Mouse (Mus musculus) C2C12 (cell line): ENCODE measurements at regions not wholly inside any gene's neighbourhood (a gene's known extent, or its start where the extent isn't known, plus 50 kb on each side); places are given as distances from the start of the nearest gene placed in this dataset.

Source experiments
- CEBPB ChIP-seq: IDR thresholded peaks from one replicate; pipeline ENCODE4 v1.6.1; 2011; ENCODE audit warnings: low read depth, mild to moderate bottlenecking, control low read depth, moderate library complexity
- CTCF ChIP-seq: IDR thresholded peaks from one replicate; pipeline ENCODE4 v1.5.1; 2011; ENCODE audit not compliant: control insufficient read depth, insufficient read depth, insufficient read length
- FOSL1 ChIP-seq: IDR thresholded peaks from one replicate; pipeline ENCODE4 v1.8.0; 2011; ENCODE audit warnings: mild to moderate bottlenecking, low read length; ENCODE audit not compliant: poor library complexity, insufficient read depth, severe bottlenecking
- MAX ChIP-seq: IDR thresholded peaks from one replicate; pipeline ENCODE4 v1.6.1; 2011; ENCODE audit warnings: mild to moderate bottlenecking, control low read depth
- MYOD1 ChIP-seq: IDR thresholded peaks from one replicate; pipeline ENCODE4 v1.6.1; 2011; ENCODE audit warnings: low read depth; ENCODE audit not compliant: control insufficient read depth, insufficient read length
- MYOG ChIP-seq: IDR thresholded peaks from one replicate; pipeline ENCODE4 v1.6.1; 2011; ENCODE audit not compliant: control insufficient read depth, insufficient read length; ENCODE audit errors: extremely low read depth
- USF1 ChIP-seq: IDR thresholded peaks from one replicate; pipeline ENCODE4 v1.6.1; 2011; ENCODE audit warnings: low read depth, mild to moderate bottlenecking, control low read depth, moderate library complexity

DNA sequence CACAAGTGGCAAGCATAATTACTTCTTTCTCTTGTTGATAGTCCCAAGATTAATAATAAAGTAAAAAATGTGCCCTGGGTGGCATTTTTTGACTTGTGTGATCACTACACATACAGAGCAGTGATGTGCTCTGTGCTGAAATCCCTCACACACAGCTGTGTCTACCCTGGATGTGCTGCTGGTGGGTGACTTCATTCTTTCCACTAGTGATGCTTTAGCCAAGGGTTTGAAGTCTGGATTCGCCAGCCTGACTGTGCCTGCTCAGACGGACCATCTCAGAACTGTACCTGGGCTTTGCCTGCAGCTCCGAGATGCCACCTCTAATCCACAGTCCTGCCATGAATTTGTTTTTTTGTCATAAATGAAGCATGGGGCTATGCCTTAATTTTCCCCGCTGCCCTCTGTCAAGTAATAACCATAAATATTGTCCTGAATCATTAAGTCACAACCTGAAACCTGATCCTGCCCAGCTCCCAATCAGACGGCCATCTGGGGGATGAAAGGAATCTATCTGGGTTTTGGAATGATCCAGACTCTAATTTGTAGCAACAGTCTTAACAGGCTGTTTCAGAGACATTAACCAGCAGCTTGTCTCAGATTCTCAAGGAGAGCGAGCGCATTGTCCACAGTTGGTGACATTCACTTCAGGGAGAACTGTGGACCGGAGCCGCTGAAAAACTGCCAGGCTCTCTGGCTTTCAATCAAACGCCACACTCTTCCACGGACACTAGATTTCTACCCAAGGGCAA is 330.1 kb upstream of the Npvf start:
- no peak for TF ChIP-seq USF1
- no peak for TF ChIP-seq CTCF
- no peak for TF ChIP-seq FOSL1
- no peak for TF ChIP-seq MAX
- no peak for TF ChIP-seq MYOD1
- no peak for TF ChIP-seq CEBPB
- TF ChIP-seq MYOG, result no peak
